Mouse (Mus musculus): ENCODE measurements around the gene Mki67. TPM values are rescaled to one million over a fixed set of nuclear protein-coding genes. Genes with fewer than 3 reads are reported as not detected.

Gene Mki67
- total RNA-seq, 1 experiment: 96.9 TPM

DNA sequence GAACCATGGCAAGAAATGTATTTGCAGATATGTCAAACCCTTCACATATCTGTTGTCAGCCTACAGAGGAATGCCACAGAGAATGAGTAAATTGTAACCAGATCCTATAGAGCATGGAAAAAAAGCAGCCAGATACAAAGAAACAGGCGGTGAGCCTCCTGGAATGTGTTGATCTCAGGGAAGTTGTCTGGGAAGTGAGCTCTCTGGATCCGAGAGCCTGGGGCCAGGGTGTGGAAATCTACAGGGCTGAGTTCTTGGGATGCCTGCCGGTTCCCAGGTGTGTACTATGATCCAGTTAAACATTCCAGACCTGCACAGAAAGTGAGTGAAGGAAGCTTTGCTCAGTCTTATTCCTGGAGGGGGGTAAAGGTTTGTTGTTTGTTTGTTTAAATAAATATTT lies 24.3 kb upstream of the Mki67 start:
- no peaks in the 10 kb centered on the region; the same call in 1 of the 2 replicates for H3K9me3 ChIP-seq (ENCODE audit: control insufficient read depth, insufficient read depth, low read depth, low read length)
- no peak overlapping the region for H3K4me3 ChIP-seq (ENCODE audit: insufficient read depth in 1 of 2, low read depth in 1 of 2, low read length in 2 of 2, poor library complexity in 1 of 2, severe bottlenecking in 1 of 2)
- TF ChIP-seq MAFK (IDR thresholded peaks at IDR 0.05; ENCODE audit: insufficient read depth, low read depth, low read length) (no peak), ZNF384 (IDR thresholded peaks at IDR 0.05; ENCODE audit: low read depth, low read length) (no peak), HCFC1 (IDR thresholded peaks at IDR 0.05; ENCODE audit: borderline replicate concordance, insufficient read depth, low read length) (no peak), ZC3H11A (IDR thresholded peaks at IDR 0.05; ENCODE audit: borderline replicate concordance, low read depth, low read length) (no peak), CHD2 (IDR thresholded peaks at IDR 0.05; ENCODE audit: low read depth, low read length) (no peak)
- H3K4me1 ChIP-seq (ENCODE audit: control insufficient read depth in 2 of 2, insufficient read depth in 2 of 2, low read length in 2 of 2, poor library complexity in 1 of 2): no peaks in the 10 kb centered on the region
- H3K36me3 ChIP-seq (ENCODE audit: control insufficient read depth, insufficient read depth, low read length, poor library complexity, severe bottlenecking): no peaks in the 10 kb centered on the region
- no peak overlapping the region for H3K27ac ChIP-seq (ENCODE audit: insufficient read depth, low read depth, low read length, poor library complexity, severe bottlenecking)
- in situ Hi-C loops (cut with MboI; ENCODE audit: low sequenced_read_pairs in 2 of 2, unreplicated experiment in 2 of 2): no loop called here
- no peak overlapping the region for H3K9ac ChIP-seq (ENCODE audit: insufficient read depth, low read depth, low read length, poor library complexity, severe bottlenecking)
- peak; percentile 42 for DNase-seq (ENCODE audit: low read depth, low spot score)

DNA sequence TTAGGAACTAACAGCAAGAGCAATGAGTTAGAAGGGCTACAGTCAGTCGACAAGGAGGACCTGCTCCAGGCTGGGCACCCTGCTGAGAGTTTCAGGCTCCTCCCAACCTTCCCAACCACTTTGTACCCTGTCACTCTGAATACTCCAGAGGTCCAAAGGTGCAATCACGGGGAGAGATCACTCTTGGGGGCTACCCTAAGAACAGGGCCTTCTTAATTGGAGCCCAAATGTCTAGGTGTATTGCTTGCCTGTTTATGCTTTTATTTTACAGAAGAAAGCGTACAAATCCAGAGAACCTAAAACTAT lies 20.4 kb upstream of the Mki67 start:
- no peak for DNase-seq (ENCODE audit: low read depth, low spot score)
- H3K36me3 ChIP-seq (ENCODE audit: control insufficient read depth, insufficient read depth, low read length, poor library complexity, severe bottlenecking): no peaks in the 10 kb centered on the region
- no peak for TF ChIP-seq ZC3H11A (IDR thresholded peaks at IDR 0.05; ENCODE audit: borderline replicate concordance, low read depth, low read length)
- TF ChIP-seq CHD2 (IDR thresholded peaks at IDR 0.05; ENCODE audit: low read depth, low read length): no peak
- no peak for TF ChIP-seq HCFC1 (IDR thresholded peaks at IDR 0.05; ENCODE audit: borderline replicate concordance, insufficient read depth, low read length)
- no peak for TF ChIP-seq ZNF384 (IDR thresholded peaks at IDR 0.05; ENCODE audit: low read depth, low read length)
- TF ChIP-seq MAFK (IDR thresholded peaks at IDR 0.05; ENCODE audit: insufficient read depth, low read depth, low read length): no peak
- no peak overlapping the region for H3K4me3 ChIP-seq (ENCODE audit: insufficient read depth in 1 of 2, low read depth in 1 of 2, low read length in 2 of 2, poor library complexity in 1 of 2, severe bottlenecking in 1 of 2)
- no peaks in the 10 kb centered on the region; the same call in 1 of the 2 replicates for H3K9me3 ChIP-seq (ENCODE audit: control insufficient read depth, insufficient read depth, low read depth, low read length)
- H3K4me1 ChIP-seq (ENCODE audit: control insufficient read depth in 2 of 2, insufficient read depth in 2 of 2, low read length in 2 of 2, poor library complexity in 1 of 2): no peaks in the 10 kb centered on the region
- no peak overlapping the region for H3K9ac ChIP-seq (ENCODE audit: insufficient read depth, low read depth, low read length, poor library complexity, severe bottlenecking)
- in situ Hi-C loops (cut with MboI; ENCODE audit: low sequenced_read_pairs in 2 of 2, unreplicated experiment in 2 of 2): no loop called here
- H3K27ac ChIP-seq (ENCODE audit: insufficient read depth, low read depth, low read length, poor library complexity, severe bottlenecking): no peak overlapping the region

- Histone ChIP-seq H3K9ac (ENCODE audit: insufficient read depth, low read depth, low read length, poor library complexity, severe bottlenecking) (no peak overlapping the region), H3K4me3 (ENCODE audit: insufficient read depth in 1 of 2, low read depth in 1 of 2, low read length in 2 of 2, poor library complexity in 1 of 2, severe bottlenecking in 1 of 2) (no peak overlapping the region), H3K4me1 (ENCODE audit: control insufficient read depth in 2 of 2, insufficient read depth in 2 of 2, low read length in 2 of 2, poor library complexity in 1 of 2) (no peaks in the 10 kb centered on the region), H3K9me3 (ENCODE audit: control insufficient read depth, insufficient read depth, low read depth, low read length) (no peaks in the 10 kb centered on the region; the same call in 1 of the 2 replicates), H3K36me3 (ENCODE audit: control insufficient read depth, insufficient read depth, low read length, poor library complexity, severe bottlenecking) (no peaks in the 10 kb centered on the region), H3K27ac (ENCODE audit: insufficient read depth, low read depth, low read length, poor library complexity, severe bottlenecking) (no peak overlapping the region)
- no peak for DNase-seq (ENCODE audit: low read depth, low spot score)
- in situ Hi-C loops (cut with MboI; ENCODE audit: low sequenced_read_pairs in 2 of 2, unreplicated experiment in 2 of 2): no loop called here
- TF ChIP-seq CHD2 (IDR thresholded peaks at IDR 0.05; ENCODE audit: low read depth, low read length): no peak
- no peak for TF ChIP-seq ZNF384 (IDR thresholded peaks at IDR 0.05; ENCODE audit: low read depth, low read length)
- no peak for TF ChIP-seq HCFC1 (IDR thresholded peaks at IDR 0.05; ENCODE audit: borderline replicate concordance, insufficient read depth, low read length)
- no peak for TF ChIP-seq ZC3H11A (IDR thresholded peaks at IDR 0.05; ENCODE audit: borderline replicate concordance, low read depth, low read length)
- no peak for TF ChIP-seq MAFK (IDR thresholded peaks at IDR 0.05; ENCODE audit: insufficient read depth, low read depth, low read length)
Measured at GRCm38 (mm10) chr7:135735691-135736580, 19.8 kb upstream of the Mki67 start.

DNA sequence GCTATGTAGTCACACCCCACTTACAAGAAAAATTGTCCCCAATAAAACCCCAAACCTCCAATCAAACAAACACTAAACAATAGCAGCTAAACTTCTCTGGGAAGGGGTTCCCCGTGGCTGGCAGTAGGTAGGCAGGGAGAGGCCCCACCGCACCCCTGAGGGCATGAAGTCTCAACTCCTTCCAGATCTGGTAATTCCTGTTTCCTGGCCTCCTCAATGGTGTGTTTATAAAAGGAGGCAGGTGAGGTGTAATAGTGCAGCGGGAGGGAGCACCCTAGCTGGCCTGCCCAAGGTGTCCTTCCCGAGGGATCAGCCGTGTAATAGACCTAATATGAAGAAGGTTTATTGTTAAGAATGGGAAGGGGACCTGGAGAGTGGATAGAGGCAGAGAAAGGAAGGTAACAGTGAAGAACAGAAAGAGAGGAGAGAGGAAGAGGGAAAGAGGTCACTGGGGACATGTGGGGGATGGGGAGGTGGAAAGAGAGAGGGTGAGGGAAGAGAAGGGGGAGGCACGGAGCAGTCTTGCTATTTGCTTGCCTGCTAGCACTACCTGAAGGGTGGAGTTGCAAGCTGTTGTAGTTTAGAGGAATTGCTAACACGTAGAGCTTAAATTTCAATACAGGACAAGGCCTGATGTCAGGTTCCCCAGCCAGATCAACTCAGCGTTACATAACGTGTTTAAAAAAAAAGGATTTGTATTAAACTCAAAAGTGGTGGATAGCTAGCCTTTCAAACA lies 18.9 kb upstream of the Mki67 start:
- H3K4me3 ChIP-seq (ENCODE audit: insufficient read depth in 1 of 2, low read depth in 1 of 2, low read length in 2 of 2, poor library complexity in 1 of 2, severe bottlenecking in 1 of 2): no peak overlapping the region
- H3K9ac ChIP-seq (ENCODE audit: insufficient read depth, low read depth, low read length, poor library complexity, severe bottlenecking): no peak overlapping the region
- in situ Hi-C loops (cut with MboI; ENCODE audit: low sequenced_read_pairs in 2 of 2, unreplicated experiment in 2 of 2): no loop called here
- no peaks in the 10 kb centered on the region for H3K4me1 ChIP-seq (ENCODE audit: control insufficient read depth in 2 of 2, insufficient read depth in 2 of 2, low read length in 2 of 2, poor library complexity in 1 of 2)
- no peaks in the 10 kb centered on the region for H3K36me3 ChIP-seq (ENCODE audit: control insufficient read depth, insufficient read depth, low read length, poor library complexity, severe bottlenecking)
- H3K27ac ChIP-seq (ENCODE audit: insufficient read depth, low read depth, low read length, poor library complexity, severe bottlenecking): no peak overlapping the region
- no peak for DNase-seq (ENCODE audit: low read depth, low spot score)
- no peaks in the 10 kb centered on the region; the same call in 1 of the 2 replicates for H3K9me3 ChIP-seq (ENCODE audit: control insufficient read depth, insufficient read depth, low read depth, low read length)
- TF ChIP-seq MAFK (IDR thresholded peaks at IDR 0.05; ENCODE audit: insufficient read depth, low read depth, low read length) (no peak), CHD2 (IDR thresholded peaks at IDR 0.05; ENCODE audit: low read depth, low read length) (no peak), ZC3H11A (IDR thresholded peaks at IDR 0.05; ENCODE audit: borderline replicate concordance, low read depth, low read length) (no peak), ZNF384 (IDR thresholded peaks at IDR 0.05; ENCODE audit: low read depth, low read length) (no peak), HCFC1 (IDR thresholded peaks at IDR 0.05; ENCODE audit: borderline replicate concordance, insufficient read depth, low read length) (no peak)
